Mouse (Mus musculus): ENCODE measurements at regions not wholly inside any gene's neighbourhood (a gene's known extent, or its start where the extent isn't known, plus 50 kb on each side); places are given as distances from the start of the nearest gene placed in this dataset.

DNA sequence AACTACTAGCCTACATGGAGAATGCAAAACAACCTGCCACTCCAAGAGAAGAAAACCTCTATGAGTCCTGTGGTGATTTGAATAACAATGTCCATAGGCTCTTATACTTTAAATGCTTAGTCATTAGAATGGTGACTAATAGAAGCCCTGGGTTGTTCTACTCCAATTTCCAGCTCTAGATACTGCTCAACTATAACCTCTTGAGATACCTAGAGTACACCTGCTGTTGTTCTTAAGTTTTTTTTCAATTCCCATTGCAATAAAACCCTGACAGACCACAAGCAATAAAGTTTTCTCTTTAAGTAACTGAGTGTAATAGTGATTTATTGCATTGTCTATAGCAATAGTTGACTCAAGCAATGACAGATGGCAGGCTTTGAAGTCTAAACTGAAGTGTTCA is 491.0 kb downstream of the Epha7 start:
- TF ChIP-seq CTCF (IDR thresholded peaks at IDR 0.05; ENCODE audit: low read depth), result no peak
- TF ChIP-seq EP300 (IDR thresholded peaks at IDR 0.05; ENCODE audit: low read depth), result no peak

All from liver, embryonic 14.5 days (tissue).